Mouse (Mus musculus) 3134 (cell line): ENCODE measurements around the gene Bzw2.

Experiments used
- DNase-seq: peaks from one replicate; pipeline ENCODE4 v3.0.0-alpha.2; 2011; ENCODE audit warnings: low spot score; ENCODE audit not compliant: insufficient read length; ENCODE audit errors: extremely low read depth

Bzw2 gene

DNA sequence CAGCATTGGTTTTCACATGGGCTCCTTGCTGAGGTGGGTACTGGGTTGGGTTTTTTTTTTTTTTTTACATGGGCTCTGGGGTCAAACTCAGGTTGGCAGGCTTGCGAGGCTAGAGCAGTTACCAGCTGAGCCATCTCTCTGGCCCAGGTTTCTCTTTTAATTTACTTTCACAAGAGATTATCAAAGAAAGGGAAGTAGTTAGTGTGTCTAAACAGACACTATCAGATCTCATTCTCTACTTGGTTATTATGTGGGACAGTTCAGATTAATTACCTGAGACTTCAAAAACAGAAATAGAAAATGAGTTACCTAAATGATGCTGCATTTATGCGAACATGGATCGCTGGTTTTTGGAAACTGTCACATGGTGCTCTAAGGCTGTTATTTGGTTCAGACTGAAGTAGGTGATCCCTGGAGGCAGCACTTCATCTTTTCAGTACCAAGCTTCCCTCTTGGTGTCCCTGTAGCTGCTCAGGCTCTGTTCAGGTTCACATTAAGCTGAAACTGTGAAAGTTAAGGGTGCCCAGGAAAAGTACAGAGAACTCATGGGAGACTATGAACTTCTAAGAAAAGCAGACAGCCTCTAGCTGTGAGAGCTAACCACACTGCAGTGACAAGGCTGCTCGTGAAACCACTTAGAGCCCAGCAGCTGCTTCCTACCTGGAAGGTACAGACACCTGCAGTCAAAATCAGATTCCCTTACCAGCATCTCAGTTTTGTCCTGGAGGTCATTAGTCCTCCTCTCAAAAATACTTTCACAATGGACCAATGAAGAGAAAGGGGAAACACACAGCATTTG lies 79.6 kb downstream of the Bzw2 start:
- no peak for DNase-seq

DNA sequence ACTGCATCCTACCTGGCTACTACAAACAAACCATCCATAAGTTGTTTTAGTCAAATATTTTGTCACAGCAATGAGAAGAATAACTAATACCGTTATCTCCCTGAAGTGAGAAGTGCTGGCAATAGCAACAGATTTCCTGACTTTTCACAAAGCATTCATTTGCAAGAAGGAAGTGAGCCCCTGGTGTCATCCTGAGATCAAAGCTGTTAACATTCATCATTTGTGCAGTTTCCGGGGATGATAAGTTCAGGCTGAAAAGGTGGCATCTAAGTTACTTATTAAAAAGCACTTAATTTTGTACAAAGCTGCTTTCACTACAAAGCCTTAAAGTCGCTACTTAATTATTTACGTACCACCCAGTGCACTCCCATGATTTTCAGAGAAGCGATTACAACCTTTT lies 85.0 kb downstream of the Bzw2 start:
- DNase-seq = no peak

DNA sequence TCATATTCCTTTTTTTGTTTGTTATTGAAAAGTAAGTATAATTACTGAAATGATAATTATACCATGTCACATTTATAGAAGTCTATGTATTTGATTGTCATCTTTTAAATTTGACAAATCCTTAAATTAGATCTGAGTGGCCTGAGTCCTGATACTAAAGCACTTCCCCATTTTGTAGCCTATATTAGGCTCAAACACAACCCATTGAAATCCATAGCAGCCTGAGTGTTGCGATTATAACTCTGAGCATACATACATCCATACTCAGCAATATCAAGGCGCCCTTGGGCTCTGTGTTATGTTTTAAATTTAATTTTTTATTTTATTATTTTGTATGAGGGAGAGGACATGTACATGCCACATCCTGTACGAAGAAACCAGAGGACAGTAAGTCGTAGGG lies 87.6 kb downstream of the Bzw2 start:
- no peak for DNase-seq

DNA sequence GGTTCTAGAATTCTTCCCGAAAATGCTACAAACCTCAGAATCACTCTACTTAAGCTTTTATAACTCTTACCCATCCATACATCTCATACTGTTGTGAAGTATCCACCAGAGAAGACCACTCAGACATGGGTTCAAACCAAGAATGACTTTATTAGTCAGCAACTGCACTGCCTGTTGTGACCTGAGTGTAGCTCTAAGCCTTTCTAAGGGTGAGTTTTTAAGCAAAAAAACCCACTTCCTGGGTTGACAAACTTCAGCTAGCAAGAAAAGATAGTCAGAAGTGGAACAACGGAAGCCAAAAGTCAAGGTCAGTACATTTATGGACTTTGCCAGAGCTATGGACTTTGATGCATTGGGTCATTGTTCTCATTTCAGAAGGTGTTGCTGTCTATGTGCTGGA lies 90.3 kb downstream of the Bzw2 start:
- DNase-seq = no peak

DNA sequence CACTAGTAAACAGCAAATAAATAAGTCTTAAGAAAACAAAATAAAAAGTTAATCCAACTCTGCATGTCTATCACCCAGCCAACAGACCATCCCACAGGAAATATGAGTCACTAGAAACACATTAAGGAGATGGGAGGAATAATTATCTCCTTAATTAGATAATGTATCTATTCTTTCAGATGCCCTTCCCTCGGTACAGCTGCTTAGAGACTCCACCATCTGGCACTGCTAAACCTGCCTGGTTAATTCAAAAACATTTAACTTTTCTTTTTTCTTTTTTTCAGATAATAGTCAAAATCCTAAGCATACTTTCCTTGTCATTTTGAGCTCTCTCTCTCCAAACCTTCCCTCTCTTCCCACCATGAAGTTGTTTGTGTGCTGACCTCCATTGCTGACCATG lies 92.0 kb downstream of the Bzw2 start:
- no peak for DNase-seq

DNA sequence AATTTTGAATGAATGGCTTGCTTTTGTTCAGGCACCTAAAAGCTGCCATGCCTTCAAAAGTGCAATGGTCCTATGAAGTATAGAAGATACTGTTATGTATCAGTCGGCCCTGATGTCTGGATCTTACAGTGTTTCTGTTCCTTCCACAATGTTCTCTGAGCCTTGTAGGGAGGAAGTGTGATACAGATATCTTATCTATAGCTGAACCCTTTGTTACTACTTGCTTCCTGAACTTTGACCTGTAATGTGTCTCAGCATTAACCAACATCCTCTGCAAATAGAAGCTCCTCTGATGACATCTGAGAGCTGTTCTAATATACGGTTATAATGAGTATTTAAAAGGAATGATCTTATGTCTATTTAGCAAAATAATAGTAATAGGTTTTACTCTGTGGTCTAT lies 100.2 kb downstream of the Bzw2 start:
- DNase-seq = no peak

DNA sequence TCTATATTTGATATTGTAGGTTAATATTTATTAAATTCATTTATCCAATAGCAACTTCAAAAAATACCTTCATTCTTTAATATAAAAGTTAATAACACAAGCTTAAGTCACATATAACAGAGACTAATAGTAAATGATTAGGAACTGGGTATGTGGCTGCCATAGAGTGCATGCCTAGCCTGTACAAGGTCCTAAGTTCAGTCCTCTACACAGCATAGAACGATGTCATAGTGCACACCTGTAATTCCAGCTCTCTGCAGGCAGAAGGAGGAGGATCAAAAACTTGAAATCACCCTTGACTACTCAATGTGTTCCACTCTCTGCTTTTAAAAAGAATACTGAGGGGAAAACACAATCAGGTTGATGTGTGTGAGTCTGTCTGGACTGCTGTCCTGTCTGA lies 107.6 kb downstream of the Bzw2 start:
- no peak for DNase-seq

DNA sequence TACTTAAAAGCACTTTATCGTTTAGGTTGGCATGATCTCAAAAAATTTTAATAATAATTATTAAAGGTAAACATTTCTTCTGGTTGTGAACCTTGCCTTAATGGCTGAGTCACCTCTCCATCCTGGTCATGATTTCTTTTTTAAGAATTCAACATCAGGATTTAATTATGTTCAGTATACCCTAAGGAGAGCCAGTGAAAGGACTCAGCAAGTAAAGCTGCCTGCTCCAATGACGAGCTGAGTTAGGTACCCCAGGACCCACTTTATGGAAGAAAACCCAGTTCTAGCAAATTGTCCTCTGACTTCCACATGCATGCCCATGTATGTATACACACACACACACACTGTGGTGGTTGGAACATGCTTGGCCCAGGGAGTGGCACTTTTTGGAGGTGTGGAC lies 110.3 kb downstream of the Bzw2 start:
- DNase-seq = no peak

DNA sequence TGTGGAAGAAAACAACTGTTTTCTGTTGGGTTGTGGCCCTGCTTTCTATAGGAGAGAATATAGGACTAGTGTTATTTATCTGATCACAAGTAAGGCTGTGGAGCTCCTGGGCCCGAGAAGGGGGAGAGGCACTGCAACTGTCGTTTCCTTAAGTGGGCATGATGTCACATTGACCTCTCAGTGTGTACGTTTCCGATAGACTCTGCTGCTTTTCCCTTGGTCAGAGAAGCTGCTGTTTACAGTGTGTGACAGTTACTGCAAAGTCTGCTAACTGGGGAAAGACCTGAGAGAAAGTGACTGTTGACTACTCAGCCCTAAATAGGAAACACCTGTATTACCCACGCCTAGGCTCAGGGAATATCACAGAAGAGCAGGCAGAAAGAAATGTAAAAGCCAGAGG lies 111.7 kb downstream of the Bzw2 start:
- no peak for DNase-seq

DNA sequence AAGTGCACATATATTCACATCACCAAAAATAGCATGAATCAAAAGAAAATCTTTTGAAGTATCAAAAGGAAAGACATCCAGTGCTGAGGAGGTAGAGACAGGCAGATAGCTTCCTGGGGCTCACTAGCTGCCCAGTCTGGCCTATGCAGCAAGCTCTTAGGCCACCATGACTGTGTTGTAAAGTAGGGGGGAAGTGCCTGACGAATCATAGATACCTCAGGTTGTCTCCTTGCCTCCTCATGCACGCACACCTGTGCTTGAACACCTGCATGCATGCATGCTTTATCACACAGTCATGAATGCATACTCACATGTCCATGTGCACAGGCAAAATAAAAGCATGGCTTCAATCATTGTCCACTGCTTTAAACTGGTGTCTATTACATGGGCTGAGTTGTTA lies 113.2 kb downstream of the Bzw2 start:
- no peak for DNase-seq

DNA sequence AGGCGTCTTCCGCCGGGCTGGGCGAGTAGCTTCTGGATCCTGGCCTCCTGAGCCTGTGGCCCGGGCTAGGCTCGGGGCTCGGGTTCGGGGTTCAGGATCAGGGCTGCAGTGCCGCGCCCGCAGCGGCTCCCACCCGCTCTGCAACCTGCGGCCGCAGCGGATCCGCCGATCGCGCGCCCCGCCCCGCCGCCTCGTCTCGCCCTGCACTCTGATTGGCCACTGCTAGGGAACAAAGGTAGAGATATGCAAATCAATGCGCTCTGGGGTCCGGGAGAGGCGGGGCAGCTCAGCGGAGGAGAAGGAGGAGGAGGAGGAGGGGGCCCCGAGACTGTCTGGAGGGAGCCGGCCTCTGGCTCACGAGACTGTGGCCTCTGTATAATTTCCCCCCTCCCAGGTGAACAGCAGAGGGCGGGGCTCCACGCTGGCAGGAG lies 115.5 kb downstream of the Bzw2 start, which contains the start of gene Tspan13:
Tspan13 (minus strand) TSS at position 153 of the 431 bp plus-strand sequence.
- no peak for DNase-seq
